Mouse (Mus musculus) hindbrain, embryonic 14.5 days (tissue): Measurements from ENCODE around the gene Sertad1. TPM values are rescaled to one million over a fixed set of nuclear protein-coding genes. Genes with fewer than 3 reads are reported as not detected.

Source experiments
- polyA plus RNA-seq: library from polyadenylated mRNA; unstranded; fragments of >200 nt; fragmentation: Nextera tagmentation; extraction: Ambion mirVana; gene quantifications from 2 replicates; pipeline ENCODE4 v1.2.1, GENCODE M21; 2014

The Sertad1 gene
- polyA plus RNA-seq, 1 experiment from 2014 or later, result 8.9 TPM

Other genes with a start within 250 kb of the Sertad1 start
- gene Numbl, start 228.5 kb upstream of the Sertad1 start, polyA plus RNA-seq, result 36.2 and 39.2 TPM in 2 replicates
- 10.4 TPM in 2 replicates for gene Ltbp4, start 149.2 kb upstream of the Sertad1 start, polyA plus RNA-seq
- 30.6 and 34.6 TPM in 2 replicates for gene Shkbp1, start 130.9 kb upstream of the Sertad1 start, polyA plus RNA-seq
- not detected in 2 replicates for gene Gm20479, start 129.5 kb upstream of the Sertad1 start, polyA plus RNA-seq
- 4.0 and 4.2 TPM in 2 replicates for gene Sptbn4, start 39.2 kb upstream of the Sertad1 start, polyA plus RNA-seq
- 17.7 and 25.4 TPM in 2 replicates for gene Blvrb, start 38.9 kb upstream of the Sertad1 start, polyA plus RNA-seq
- gene Sertad3, start 13.1 kb upstream of the Sertad1 start, polyA plus RNA-seq, result 8.4 and 9.3 TPM in 2 replicates
- gene Prx, start 12.4 kb downstream of the Sertad1 start, polyA plus RNA-seq, result 0.50 and 0.93 TPM in 2 replicates
- 1.2 and 1.5 TPM in 2 replicates for gene Hipk4, start 36.4 kb downstream of the Sertad1 start, polyA plus RNA-seq
- gene Pld3, start 66.3 kb downstream of the Sertad1 start, polyA plus RNA-seq, result 156 and 193 TPM in 2 replicates
- gene 2310022A10Rik, start 66.3 kb downstream of the Sertad1 start, polyA plus RNA-seq, result 25.1 and 26.4 TPM in 2 replicates
- 51.1 and 62.7 TPM in 2 replicates for gene Akt2, start 104.6 kb downstream of the Sertad1 start, polyA plus RNA-seq
- 98.6 and 100 TPM in 2 replicates for gene Ttc9b, start 167.0 kb downstream of the Sertad1 start, polyA plus RNA-seq
- 23.5 and 27.2 TPM in 2 replicates for gene Map3k10, start 187.7 kb downstream of the Sertad1 start, polyA plus RNA-seq
- gene Zfp607b, start 202.4 kb downstream of the Sertad1 start, polyA plus RNA-seq, result 11.8 and 12.5 TPM in 2 replicates
- gene Zfp60, start 244.5 kb downstream of the Sertad1 start, polyA plus RNA-seq, result 92.5 and 99.3 TPM in 2 replicates